Mouse (Mus musculus) heart, embryonic 12.5 days (tissue): Measurements from ENCODE around the gene 2610002M06Rik. TPM values are rescaled to one million over a fixed set of nuclear protein-coding genes. Genes with fewer than 3 reads are reported as not detected.

Experiments
- polyA plus RNA-seq: library from polyadenylated mRNA; unstranded; fragments of >200 nt; fragmentation: Nextera tagmentation; extraction: Ambion mirVana; gene quantifications from 2 replicates; pipeline ENCODE4 v1.2.1, GENCODE M21; 2016

The 2610002M06Rik gene
- polyA plus RNA-seq, 1 experiment from 2014 or later = 14.9 TPM

Other genes starting within 250 kb of the 2610002M06Rik start
- gene Tbx22, start 148.4 kb downstream of the 2610002M06Rik start, polyA plus RNA-seq = 0.13 TPM in 1 of 2 replicates, not detected in the other
- 2.7 and 3.0 TPM in 2 replicates for gene Tent5d, start 23.7 kb downstream of the 2610002M06Rik start, polyA plus RNA-seq
- not detected in 2 replicates for gene Gm732, start 132.1 kb upstream of the 2610002M06Rik start, polyA plus RNA-seq